Mouse (Mus musculus): ENCODE data around the gene Rpn1.
A peak's percentile ranks its signal among the peaks of the same experiment; 100 is the strongest.
"Not testable (repeated sequence)": the region's sequence is repeated elsewhere in the genome, so short reads cannot be mapped to it uniquely, and the experiment has no call there.

Rpn1 gene

DNA sequence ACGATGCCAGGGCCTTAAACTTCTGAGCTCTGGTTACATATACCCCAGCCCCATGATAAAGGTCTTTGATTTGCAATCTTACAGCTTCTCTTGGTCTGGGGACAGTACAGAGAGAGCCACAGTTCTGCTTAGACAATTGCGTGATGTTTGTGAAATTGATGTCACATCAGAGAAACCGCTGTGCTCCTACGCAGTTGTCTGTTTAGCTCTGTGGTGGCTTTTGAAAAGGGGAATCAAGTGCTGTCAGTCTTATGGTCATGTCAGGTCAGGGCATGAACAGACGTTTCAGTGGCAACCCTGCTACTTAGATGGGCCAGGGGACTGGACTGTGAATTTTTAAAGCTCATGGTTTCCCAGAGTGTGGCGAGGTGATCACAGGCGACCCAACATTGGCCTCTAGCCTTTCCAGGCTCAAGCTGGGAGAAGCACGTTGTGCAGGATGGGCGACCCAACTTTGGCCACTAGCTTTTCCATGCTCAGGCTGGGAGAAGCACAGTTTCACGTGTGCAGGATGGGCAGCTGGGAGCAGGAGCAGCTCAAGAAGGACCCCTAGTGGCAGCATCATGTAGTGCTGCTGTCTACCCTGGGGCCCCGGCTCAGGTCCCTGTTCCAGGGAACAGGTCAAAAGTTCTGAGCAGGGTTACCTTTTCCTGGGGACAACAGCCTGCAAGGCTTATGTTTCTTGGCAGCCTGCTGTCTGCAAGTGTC, 39.0 kb downstream of the Rpn1 start:
- peak; percentile 44 for DNase-seq

GRCm38 (mm10) chr6:88123858-88124261, 39.6 kb downstream of the Rpn1 start:
- DNase-seq, result peak; percentile 23

GRCm38 (mm10) chr6:88124551-88124950, 40.3 kb downstream of the Rpn1 start:
- DNase-seq, result no peak

- DNase-seq, result not testable (repeated sequence)
These were observed 41.5 kb downstream of the Rpn1 start for GRCm38 (mm10) chr6:88125815-88126214.

- DNase-seq, result no peak
These were observed 47.2 kb downstream of the Rpn1 start for GRCm38 (mm10) chr6:88131521-88131920.

- no peak for DNase-seq
These were observed 47.8 kb downstream of the Rpn1 start for GRCm38 (mm10) chr6:88132051-88132450.

DNA sequence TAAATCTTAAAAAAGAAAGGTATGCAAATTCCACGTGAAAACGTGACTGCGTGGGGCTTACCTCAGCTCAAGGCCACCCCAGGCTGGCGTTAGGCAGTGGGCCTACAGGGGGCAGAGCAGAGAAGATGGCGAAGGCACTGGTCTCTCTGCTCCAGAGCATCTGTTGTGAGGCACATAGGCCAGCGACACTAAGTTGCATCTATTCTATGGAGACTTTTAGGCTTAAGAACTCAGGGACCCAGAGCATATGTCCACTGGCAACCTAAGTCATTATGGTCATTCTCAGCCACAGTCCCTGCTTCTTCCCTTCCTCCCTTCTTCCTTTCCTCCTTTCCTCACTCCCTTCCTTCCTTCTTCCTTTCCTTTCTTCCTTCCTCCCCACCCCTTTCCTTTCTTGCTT, 48.8 kb downstream of the Rpn1 start:
- DNase-seq, result no peak

- DNase-seq, result no peak
These were observed 49.6 kb downstream of the Rpn1 start for GRCm38 (mm10) chr6:88133878-88134277.

DNA sequence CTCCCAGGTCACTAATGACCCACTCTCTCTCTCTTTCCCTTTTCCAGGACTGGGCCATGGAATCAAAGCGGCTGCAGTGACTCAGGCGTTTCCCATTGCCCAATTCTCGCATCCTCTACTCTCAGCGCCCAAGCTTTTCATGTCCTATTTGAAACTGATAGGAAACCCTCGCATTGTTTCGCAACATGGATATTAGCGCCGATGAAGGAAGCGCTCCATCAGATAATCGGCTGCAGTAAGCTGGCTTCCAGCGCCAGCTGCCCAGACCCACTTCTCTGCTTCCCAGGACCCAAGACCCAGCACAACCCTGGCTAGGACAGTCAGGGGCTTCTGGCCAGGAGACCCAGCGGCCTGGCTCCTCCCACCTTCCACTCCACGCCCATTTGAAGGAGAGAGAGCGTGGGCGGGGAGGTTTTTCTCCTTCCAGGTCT, 51.9 kb downstream of the Rpn1 start:
- no peak for DNase-seq

DNA sequence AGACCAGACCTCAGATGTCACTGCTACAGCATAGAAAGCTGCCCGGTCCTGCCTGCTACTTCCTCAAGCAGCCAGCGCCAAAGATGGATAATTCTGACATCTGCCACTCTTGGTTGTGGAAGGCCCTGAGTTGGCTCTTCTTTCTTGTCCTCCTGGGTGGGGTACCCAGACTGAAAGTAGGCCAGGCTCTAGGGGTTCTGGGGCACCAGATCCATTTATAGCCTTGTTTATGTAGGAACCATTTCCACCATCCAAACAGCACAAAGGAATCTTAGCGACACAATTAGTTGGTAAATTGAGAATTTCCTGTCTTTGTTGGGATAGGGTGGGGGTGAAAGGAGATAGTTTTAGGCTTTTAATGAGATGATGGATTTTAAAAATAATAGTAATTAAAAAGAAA, 54.2 kb downstream of the Rpn1 start:
- no peak for DNase-seq

DNA sequence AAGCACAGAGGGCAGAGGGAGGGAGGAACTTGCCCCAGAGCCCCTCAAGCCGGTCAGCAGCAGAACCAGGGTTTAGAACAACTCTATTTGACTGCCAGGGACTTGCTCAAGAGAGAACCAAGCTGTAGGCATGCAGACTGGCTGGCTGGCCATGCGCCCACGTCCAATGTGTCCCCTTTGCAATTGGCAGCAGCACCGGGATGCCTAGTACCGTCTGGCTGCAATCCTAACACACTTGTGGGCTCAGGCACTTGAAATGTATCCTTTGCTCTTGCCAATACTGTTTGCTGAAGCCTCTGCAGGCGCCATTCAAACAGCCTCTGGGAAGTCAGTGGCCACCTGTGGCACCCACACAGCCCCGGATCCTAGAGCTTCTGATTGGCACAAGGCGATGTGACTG, 56.0 kb downstream of the Rpn1 start:
- no peak for DNase-seq

- DNase-seq, result no peak
These were observed 61.5 kb downstream of the Rpn1 start for GRCm38 (mm10) chr6:88145793-88146192.

DNA sequence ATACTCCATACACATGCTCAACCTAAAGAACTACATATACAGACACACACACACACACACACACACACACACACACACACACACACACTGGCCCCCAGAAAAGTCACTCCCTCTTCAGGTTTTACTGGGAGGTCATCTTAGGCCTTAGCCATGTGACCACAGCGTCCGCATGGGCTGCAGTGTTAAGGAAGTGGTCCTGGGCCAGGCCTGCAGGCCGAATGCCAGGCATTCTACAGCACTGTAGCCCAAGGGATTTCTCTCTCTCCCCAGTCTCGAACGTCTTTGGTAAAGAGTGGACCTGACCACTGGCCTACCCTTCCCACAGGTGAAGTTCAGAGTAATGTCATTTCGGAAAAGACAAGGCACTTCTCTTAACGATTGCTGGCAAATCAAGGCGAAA, 62.3 kb downstream of the Rpn1 start:
- DNase-seq, result no peak

DNA sequence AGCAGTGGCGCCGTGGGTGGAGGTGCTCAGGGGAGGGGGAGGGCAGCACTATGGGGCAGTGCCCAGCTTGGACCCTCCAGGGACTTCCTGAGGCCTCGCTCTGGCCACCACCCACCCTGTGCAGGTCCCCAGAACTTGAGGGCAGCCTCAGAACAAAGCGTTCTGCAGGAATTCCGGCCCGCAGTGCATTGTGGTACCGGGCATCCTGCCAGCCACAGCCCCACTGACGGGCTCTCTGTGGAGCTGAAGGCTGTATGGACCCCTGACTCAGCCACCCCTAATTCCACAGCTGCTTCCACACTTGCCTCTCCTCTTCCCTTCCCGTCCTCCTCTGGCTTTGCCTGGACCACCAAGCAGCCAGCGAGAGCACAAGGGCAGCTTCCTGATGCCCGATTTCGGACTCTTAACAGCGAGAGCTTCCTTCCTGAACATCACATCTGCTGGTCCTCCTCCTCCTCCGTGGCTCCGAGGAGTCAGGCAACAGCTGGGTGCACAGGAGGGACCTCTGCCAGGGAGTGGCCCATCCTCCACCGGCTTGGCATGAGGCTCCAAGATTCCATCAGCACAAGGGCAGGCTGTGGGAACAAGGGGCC, 63.2 kb downstream of the Rpn1 start:
- no peak for DNase-seq

DNA sequence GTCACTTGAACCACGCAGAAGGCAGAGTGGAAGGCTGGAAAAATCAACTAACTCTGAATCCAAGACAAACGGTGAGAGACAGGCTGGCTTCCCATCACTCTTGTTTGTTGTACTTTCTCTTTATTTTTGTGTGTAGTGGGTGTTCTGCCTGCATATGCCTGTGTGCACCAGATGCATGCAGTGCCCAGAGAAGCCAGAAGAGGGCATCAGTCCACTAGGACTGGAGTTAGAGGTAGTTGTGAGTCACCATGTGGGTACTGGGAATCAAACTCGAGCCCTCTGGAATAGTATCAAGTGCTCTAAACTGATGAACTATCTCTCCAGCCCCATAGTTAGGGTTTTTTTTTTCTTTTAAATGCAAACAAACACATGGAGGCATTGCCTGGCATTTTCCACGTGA, 67.1 kb downstream of the Rpn1 start:
- DNase-seq, result peak; percentile 40

DNA sequence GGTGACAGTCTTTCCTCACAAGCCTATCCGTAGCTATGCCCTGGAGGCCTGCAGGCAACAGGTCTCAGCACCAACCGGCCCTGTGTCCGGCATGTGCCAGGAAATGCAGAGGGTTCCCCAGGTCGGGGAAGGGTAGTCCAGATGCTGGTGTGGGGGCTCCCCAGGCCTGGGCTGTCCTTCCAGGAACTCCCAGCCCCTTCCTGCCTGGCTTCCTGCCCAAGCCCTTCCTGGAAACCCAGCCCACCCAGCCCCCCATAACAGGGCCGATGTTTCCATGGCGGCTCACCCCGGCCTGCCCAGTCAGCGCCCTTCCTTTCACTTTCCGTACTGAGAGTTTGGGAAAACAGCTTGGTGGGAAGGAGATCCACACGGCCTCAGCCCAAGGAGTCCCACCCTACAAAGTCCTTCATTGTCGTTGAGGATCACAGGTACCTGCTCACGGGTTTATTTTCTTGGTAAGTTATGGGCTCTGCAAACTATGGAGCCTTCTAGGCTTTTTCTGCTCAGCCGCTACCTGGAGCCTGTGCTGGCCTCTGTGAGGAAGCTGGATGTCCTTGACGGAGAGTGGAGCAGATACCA, 67.9 kb downstream of the Rpn1 start:
- no peak for DNase-seq

DNA sequence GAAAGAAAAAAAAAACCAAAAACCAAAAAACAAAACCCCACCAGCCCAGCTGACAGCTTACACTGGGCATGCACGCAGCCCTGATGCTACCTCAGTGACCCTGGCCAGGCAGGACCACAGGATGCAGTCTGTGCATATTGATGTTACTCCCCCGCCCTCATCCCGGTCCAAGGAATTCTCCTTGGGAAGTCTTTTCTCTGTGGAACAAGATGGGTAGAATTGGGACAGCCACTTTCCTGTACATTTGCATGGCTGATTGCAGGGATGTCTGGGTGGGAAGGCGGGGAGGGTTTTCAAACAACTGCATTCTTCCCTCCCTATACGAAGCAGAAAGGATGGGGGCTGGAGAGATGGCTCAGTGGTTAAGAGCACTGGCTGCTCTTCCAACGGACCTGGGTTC, 68.7 kb downstream of the Rpn1 start:
- no peak for DNase-seq

Measured in thymus, postnatal 4 days (tissue).